Mouse (Mus musculus): ENCODE results near the gene H2afy. TPM values are rescaled to one million over a fixed set of nuclear protein-coding genes. Genes with fewer than 3 reads are reported as not detected.
A peak's percentile ranks its signal among the peaks of the same experiment; 100 is the strongest.

The H2afy gene
- polyA plus RNA-seq, 1 experiment from 2014 or later: 494 TPM

DNA sequence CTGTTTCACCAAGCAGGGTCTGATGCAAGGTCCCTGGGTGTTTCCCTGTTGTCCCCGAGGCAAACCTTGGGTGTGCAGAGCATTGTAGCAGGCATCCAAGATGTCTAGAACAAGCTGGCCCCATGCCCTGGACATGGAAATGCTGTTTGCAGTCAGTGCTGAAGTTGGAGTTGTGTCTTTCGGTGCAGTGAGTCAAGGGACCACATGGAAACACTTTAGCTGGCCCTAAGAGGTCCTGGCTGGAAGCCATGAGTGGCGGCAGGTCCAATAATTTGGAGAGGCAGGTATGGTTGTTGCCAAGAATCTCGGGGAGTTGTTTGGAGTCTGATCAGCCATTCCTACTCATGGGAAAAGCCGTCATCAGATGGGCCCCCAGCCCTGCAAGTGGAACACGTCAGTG is 27.6 kb upstream of the H2afy start:
- Histone ChIP-seq H3K27ac (no peak overlapping the region), H3K4me1 (replicated peaks) (peaks cover 32% of the 10 kb centered on the region), H3K4me3 (no peak overlapping the region), H3K9me3 (no peaks in the 10 kb centered on the region), H3K27me3 (ENCODE audit: insufficient read depth, poor library complexity, severe bottlenecking) (no peaks in the 10 kb centered on the region), H3K36me3 (no peaks in the 10 kb centered on the region)
- DNase-seq (ENCODE audit: low spot score): no peak
- 83% methylated on average over 6 of the region's 6 CpGs for WGBS

- H3K4me3 ChIP-seq: no peak overlapping the region
- peaks cover 27% of the 10 kb centered on the region for H3K4me1 ChIP-seq (replicated peaks)
- 86% methylated on average over 6 of the region's 6 CpGs for WGBS
- H3K27ac ChIP-seq: no peak overlapping the region
- H3K36me3 ChIP-seq: no peaks in the 10 kb centered on the region
- H3K27me3 ChIP-seq (ENCODE audit: insufficient read depth, poor library complexity, severe bottlenecking): no peaks in the 10 kb centered on the region
- H3K9me3 ChIP-seq: no peaks in the 10 kb centered on the region
- DNase-seq (ENCODE audit: low spot score): no peak
Observed at GRCm38 (mm10) chr13:56162859-56163258, 26.7 kb upstream of the H2afy start.

- 51% methylated on average over 17 of the region's 17 CpGs for WGBS
- Histone ChIP-seq H3K36me3 (no peaks in the 10 kb centered on the region), H3K4me1 (replicated peaks) (peaks cover 24% of the 10 kb centered on the region), H3K4me3 (no peak overlapping the region), H3K27me3 (ENCODE audit: insufficient read depth, poor library complexity, severe bottlenecking) (no peaks in the 10 kb centered on the region), H3K9me3 (no peaks in the 10 kb centered on the region), H3K27ac (peak overlapping the region; percentile 62)
- peak; percentile 62 for DNase-seq (ENCODE audit: low spot score)
Observed at GRCm38 (mm10) chr13:56159614-56160363, 23.6 kb upstream of the H2afy start.

- no peak for DNase-seq (ENCODE audit: low spot score)
- Histone ChIP-seq H3K4me1 (replicated peaks) (peaks cover 24% of the 10 kb centered on the region), H3K36me3 (no peaks in the 10 kb centered on the region), H3K9me3 (no peaks in the 10 kb centered on the region), H3K4me3 (no peak overlapping the region), H3K27ac (peak overlapping the region; percentile 64), H3K27me3 (ENCODE audit: insufficient read depth, poor library complexity, severe bottlenecking) (no peaks in the 10 kb centered on the region)
- 75% methylated on average over 14 of the region's 14 CpGs for WGBS
Observed at GRCm38 (mm10) chr13:56159016-56159601, 22.9 kb upstream of the H2afy start.

DNA sequence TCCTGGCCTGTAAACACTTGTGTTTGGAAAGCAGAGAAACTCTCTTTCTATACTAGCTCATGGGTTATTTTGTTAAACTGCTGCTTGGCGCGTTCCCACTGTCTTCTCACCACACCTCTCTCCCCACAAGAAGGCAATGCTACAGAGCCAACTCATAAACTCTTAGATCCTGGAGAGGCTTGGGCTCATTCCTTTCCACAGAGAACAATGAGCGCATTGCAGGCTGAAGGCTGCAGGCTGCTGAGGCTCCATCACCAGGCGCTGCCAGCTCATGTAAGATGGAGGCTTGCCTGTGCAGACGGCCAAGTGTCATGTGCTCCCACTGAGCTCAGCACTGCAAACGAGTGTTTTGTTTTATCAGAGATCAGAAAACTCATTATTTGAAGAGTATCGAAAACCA is 19.5 kb upstream of the H2afy start:
- Histone ChIP-seq H3K4me3 (no peak overlapping the region), H3K27me3 (ENCODE audit: insufficient read depth, poor library complexity, severe bottlenecking) (no peaks in the 10 kb centered on the region), H3K36me3 (no peaks in the 10 kb centered on the region), H3K4me1 (replicated peaks) (peaks cover 29% of the 10 kb centered on the region), H3K9me3 (no peaks in the 10 kb centered on the region), H3K27ac (no peak overlapping the region)
- DNase-seq (ENCODE audit: low spot score): no peak
- 72% methylated on average over 7 of the region's 7 CpGs for WGBS

DNA sequence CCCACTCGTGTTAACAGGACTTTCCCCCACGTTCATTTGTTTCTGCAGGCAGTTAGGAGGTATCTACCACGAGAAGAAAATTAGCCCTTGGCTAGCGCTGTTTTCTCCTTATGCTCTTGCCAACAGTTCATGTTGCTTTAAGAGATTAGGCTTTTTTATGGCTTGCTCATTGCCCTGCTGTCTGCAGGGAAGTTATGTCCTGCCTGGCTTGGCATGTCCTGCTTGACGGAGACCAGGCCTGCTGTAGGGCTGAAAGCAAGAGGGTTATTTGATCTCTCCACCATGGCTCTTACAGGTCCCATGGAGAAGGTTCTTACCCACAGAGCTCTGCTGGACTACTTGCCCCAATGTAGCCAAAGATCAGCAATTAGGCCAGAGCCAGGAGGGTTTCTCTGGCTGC is 18.9 kb upstream of the H2afy start:
- Histone ChIP-seq H3K4me3 (no peak overlapping the region), H3K9me3 (no peaks in the 10 kb centered on the region), H3K4me1 (replicated peaks) (peaks cover 23% of the 10 kb centered on the region), H3K36me3 (no peaks in the 10 kb centered on the region), H3K27ac (no peak overlapping the region), H3K27me3 (ENCODE audit: insufficient read depth, poor library complexity, severe bottlenecking) (no peaks in the 10 kb centered on the region)
- no peak for DNase-seq (ENCODE audit: low spot score)
- 75% methylated on average over 5 of the region's 5 CpGs for WGBS

GRCm38 (mm10) chr13:56152773-56153460 is 16.8 kb upstream of the H2afy start:
- 75% methylated on average over 7 of the region's 7 CpGs for WGBS
- H3K4me1 ChIP-seq (replicated peaks): peaks cover 10% of the 10 kb centered on the region; the same call in 1 of the 2 replicates
- H3K4me3 ChIP-seq: no peak overlapping the region
- H3K9me3 ChIP-seq: no peaks in the 10 kb centered on the region
- H3K36me3 ChIP-seq: no peaks in the 10 kb centered on the region
- DNase-seq (ENCODE audit: low spot score): no peak
- no peak overlapping the region for H3K27ac ChIP-seq
- no peaks in the 10 kb centered on the region; the same call in 1 of the 2 replicates for H3K27me3 ChIP-seq (ENCODE audit: insufficient read depth, poor library complexity, severe bottlenecking)

DNA sequence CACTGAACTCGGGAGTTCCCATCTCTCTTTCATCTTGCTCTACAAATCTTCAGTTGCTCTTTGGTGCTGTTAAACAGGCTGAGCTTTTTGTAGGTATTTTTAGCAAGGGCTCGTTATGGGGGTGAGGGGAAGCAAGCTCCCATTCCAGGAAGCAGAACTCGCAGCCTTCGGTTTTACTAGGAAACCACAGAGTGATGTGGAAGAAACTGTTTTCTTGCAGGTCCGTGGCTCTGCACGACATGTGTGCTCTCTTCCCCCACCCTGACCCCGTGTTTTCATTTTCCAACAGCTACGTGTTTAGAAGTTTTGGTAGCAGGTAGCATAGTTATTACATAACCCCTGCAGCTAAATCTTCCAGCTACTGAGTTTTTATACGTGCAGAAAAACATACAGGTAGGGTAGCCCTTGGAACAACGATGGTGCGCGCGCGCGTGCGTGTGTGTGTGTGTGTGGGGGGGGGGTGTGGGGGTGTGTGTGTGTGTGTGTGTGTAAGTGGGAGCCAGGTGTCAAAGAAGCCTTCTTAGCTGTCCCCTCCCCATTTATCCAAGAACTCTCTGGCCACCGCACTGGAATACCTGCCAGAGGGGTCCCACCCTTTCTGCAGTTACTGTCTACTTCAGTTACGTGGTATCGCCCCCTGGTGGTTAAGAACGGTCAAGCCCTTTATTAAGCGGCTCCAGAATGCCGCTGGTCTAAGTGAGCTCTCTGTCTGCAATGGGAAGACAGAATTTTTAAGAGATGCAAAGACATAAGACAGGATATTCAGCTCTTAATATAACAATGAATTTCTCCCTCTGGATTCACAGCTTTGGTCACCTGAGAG is 15.5 kb upstream of the H2afy start:
- no peak overlapping the region for H3K27ac ChIP-seq
- no peaks in the 10 kb centered on the region for H3K36me3 ChIP-seq
- no peaks in the 10 kb centered on the region for H3K9me3 ChIP-seq
- no peak overlapping the region for H3K4me3 ChIP-seq
- H3K4me1 ChIP-seq (replicated peaks): 0 out of 2 replicates have a peak, but pooled peaks cover 6% of the 10 kb centered on the region
- 53% methylated on average over 22 of the region's 22 CpGs for WGBS
- H3K27me3 ChIP-seq (ENCODE audit: insufficient read depth, poor library complexity, severe bottlenecking): no peaks in the 10 kb centered on the region; the same call in 1 of the 2 replicates
- peak; percentile 79 for DNase-seq (ENCODE audit: low spot score)

DNA sequence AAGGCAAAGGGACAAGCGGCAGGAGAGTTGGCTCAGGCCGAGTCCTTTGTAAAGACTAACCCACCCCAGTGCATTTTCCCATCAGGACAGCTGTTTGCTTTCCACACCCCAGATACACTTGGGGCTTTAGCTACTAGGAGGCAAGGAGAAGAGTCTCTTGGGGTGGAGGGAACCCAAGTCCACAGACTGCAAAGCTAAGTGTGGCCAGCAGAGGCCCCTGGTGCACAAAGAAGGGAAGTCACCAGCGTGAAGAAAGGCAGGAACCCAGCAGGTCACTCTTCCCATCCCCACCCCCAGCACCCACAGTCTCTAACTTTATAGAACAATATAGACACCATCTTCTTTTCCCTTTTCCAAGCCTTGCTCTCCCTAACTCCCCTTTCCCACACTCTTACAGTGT is 9.4 kb upstream of the H2afy start:
- no peak overlapping the region for H3K27ac ChIP-seq
- no peak for DNase-seq (ENCODE audit: low spot score)
- H3K4me1 ChIP-seq (replicated peaks): peaks cover 16% of the 10 kb centered on the region
- no peak overlapping the region for H3K4me3 ChIP-seq
- no peaks in the 10 kb centered on the region for H3K9me3 ChIP-seq
- H3K36me3 ChIP-seq: no peaks in the 10 kb centered on the region
- H3K27me3 ChIP-seq (ENCODE audit: insufficient read depth, poor library complexity, severe bottlenecking): peaks cover 18% of the 10 kb centered on the region
- WGBS: 31% methylated on average over 3 of the region's 3 CpGs

- WGBS: 51% methylated on average over 2 of the region's 2 CpGs
- no peaks in the 10 kb centered on the region for H3K9me3 ChIP-seq
- DNase-seq (ENCODE audit: low spot score): no peak
- H3K27ac ChIP-seq: no peak overlapping the region
- no peak overlapping the region for H3K4me3 ChIP-seq
- H3K4me1 ChIP-seq (replicated peaks): peaks cover 16% of the 10 kb centered on the region
- H3K36me3 ChIP-seq: no peaks in the 10 kb centered on the region
- peaks cover 25% of the 10 kb centered on the region for H3K27me3 ChIP-seq (ENCODE audit: insufficient read depth, poor library complexity, severe bottlenecking)
Observed at GRCm38 (mm10) chr13:56144021-56144420, 7.9 kb upstream of the H2afy start.

GRCm38 (mm10) chr13:56143151-56143513 is 7.0 kb upstream of the H2afy start:
- no peak overlapping the region for H3K4me3 ChIP-seq

DNA sequence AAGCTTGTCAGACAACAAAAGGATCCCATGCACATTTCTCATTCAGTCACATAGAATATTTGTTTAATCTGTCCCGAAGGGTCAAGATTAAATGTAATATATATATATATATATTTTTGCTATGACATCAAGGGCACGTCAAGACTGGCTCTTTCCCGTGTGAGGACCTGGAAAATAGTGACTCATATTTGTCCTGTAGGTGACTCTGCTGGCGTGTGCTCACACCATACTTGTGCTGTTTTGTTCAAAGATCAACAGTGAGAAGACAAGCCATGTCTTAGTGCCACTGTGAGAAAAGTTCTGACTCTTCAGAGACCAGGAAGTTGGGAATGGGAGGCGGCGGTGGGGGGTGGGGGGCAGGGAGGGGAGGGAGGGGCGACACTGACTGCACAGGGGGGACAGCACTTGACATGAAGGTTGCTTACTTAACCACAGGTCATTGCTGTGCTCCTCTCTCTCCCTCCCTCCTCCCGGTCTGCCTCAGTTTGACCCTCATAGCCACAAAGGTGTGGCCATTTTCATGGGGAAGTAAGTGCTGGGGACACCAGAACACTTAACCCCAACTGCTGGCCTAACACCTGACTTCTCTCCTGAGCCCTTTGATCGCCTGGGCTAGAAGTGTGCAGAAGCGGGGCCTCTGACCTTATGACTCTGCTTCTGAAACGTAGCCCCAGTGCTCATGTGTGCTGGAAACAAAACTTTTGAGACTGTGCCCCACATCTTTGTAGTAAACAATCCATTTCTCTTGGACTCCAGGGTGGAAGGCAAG is 6.4 kb upstream of the H2afy start:
- peaks cover 16% of the 10 kb centered on the region for H3K4me1 ChIP-seq (replicated peaks)
- no peaks in the 10 kb centered on the region for H3K36me3 ChIP-seq
- H3K4me3 ChIP-seq: no peak overlapping the region
- 17% methylated on average over 10 of the region's 11 CpGs for WGBS
- H3K27ac ChIP-seq: no peak overlapping the region
- peaks cover 25% of the 10 kb centered on the region for H3K27me3 ChIP-seq (ENCODE audit: insufficient read depth, poor library complexity, severe bottlenecking)
- no peak for DNase-seq (ENCODE audit: low spot score)
- peaks cover 2% of the 10 kb centered on the region; the same call in 1 of the 2 replicates for H3K9me3 ChIP-seq

More at GRCm38 (mm10) chr13:56143151-56143513, 7.0 kb upstream of the H2afy start:
- Histone ChIP-seq H3K4me1 (replicated peaks) (peaks cover 16% of the 10 kb centered on the region), H3K27ac (peak overlapping the region; percentile 60; the same call in 1 of the 2 replicates), H3K9me3 (no peaks in the 10 kb centered on the region), H3K27me3 (ENCODE audit: insufficient read depth, poor library complexity, severe bottlenecking) (peaks cover 25% of the 10 kb centered on the region), H3K36me3 (no peaks in the 10 kb centered on the region)
- no peak for DNase-seq (ENCODE audit: low spot score)
- 5% methylated on average over 7 of the region's 7 CpGs for WGBS

Measured in hindbrain, embryonic 10.5 days (tissue).